Mouse (Mus musculus): Measurements from ENCODE around the gene Kcnc3. TPM values are rescaled to one million over a fixed set of nuclear protein-coding genes. Genes with fewer than 3 reads are reported as not detected.

Gene Kcnc3
- polyA plus RNA-seq (2015; fragmentation: Nextera tagmentation; extraction: Ambion mirVana), result 0.27 and 0.36 TPM in 2 replicates

DNA sequence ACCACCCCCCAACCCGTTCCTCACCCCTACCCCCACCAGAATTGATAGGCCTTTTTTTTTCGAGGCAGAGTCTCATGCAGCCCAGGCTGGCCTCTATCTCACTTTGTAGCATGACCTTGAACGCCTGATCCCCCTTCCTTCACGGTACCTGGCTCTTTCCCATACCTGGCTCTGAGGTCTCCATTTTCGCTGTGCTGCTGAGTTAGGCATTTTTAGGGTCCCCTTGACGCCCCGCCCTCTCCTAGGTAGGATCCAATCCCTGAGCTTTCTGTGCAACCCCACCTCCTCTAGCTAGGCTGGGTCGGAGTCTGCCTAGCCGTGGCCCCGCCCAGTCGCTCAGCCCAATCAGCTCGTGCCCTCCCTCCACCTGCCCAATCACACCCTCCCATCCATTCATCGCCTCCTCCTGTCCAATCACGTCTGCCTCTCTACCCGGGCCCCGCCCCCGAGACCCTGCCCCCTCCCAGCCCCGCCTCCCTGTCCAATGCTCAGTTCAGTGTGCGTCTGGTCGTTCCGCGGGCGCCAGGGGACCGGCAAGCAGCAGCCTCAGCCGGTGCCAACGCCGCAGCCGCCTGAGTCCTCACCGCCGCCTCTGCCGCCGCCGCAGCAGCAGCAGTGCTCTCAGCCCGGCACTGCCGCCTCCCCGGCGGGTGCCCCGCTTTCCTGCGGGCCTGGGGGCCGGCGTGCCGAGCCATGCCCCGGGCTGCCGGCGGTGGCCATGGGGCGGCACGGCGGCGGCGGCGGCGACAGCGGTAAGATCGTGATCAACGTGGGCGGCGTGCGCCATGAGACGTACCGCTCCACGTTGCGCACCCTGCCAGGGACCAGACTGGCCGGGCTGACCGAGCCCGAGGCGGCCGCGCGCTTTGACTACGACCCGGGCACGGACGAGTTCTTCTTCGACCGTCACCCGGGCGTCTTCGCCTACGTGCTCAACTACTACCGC is at the start of gene Kcnc3:
Kcnc3 (plus strand) TSS at position 263 of the 946 bp plus-strand sequence.
- peak within 1 kb of the TSS; percentile 42 for H3K9ac ChIP-seq
- under 1% methylated on average over 72 of the region's 80 CpGs for WGBS
- peaks cover 62% of the 10 kb centered on the region for H3K27me3 ChIP-seq (replicated peaks)
- no peaks in the 10 kb centered on the region for H3K9me3 ChIP-seq
- peaks cover 32% of the 10 kb centered on the region for H3K4me1 ChIP-seq (replicated peaks)
- H3K4me3 ChIP-seq (replicated peaks), result peak within 1 kb of the TSS; percentile 58
- H3K4me2 ChIP-seq (replicated peaks), result peak within 1 kb of the TSS; percentile 99
- ATAC-seq, result peak; percentile 94
- no peak within 1 kb of the TSS for H3K27ac ChIP-seq
- H3K36me3 ChIP-seq, result no peaks in the 10 kb centered on the region

DNA sequence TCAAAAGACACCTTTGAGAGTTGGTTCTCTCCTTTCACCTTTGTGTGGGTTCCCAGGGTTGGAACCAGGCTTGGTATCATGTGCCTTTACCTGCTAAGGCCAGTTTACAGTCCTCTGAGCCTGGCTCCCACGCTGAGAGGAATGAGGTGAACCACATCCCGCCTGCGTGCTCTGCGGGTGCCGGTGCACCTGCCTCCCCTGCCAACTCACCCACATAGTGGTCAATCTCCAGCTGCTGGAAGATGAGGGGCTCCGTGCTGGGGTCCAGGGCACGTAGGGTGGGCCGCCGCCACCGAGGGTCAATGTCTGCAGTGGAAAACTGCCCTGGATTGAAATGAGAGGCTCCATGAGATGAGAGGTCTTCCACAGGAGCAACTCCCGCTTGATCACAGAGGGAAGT is 47.9 kb upstream of the Kcnc3 start:
- Histone ChIP-seq H3K4me2 (replicated peaks) (no peak overlapping the region), H3K27ac (no peak overlapping the region), H3K4me3 (replicated peaks) (no peak overlapping the region), H3K9ac (no peak overlapping the region), H3K4me1 (replicated peaks) (peaks cover 5% of the 10 kb centered on the region), H3K36me3 (peaks cover 37% of the 10 kb centered on the region), H3K27me3 (replicated peaks) (no peaks in the 10 kb centered on the region), H3K9me3 (no peaks in the 10 kb centered on the region)
- WGBS, result 95% methylated on average over 11 of the region's 11 CpGs
- no peak for ATAC-seq

DNA sequence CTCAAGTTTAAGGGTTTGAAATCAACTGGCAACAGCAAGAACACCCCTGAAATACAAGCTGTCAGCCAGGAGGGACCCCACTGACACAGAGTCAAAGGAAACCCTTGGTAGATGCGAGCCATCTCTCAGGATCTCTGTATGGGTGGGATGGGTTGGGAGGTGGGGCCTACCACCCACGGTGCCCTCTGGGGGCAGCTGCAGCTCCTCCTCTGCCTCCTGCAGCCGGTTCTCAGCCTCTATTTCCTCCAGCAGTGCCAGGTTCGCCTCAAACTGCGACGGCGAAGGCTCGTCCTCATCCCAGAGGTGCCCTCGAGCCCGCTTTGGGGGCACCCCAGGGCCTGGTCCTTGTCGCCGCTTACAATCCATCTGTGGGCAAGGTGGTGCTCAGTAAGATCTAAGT is 47.4 kb upstream of the Kcnc3 start:
- no peak overlapping the region for H3K4me3 ChIP-seq (replicated peaks)
- no peak overlapping the region for H3K4me2 ChIP-seq (replicated peaks)
- no peak overlapping the region for H3K9ac ChIP-seq
- no peaks in the 10 kb centered on the region for H3K9me3 ChIP-seq
- H3K36me3 ChIP-seq, result peaks cover 32% of the 10 kb centered on the region
- 81% methylated on average over 12 of the region's 12 CpGs for WGBS
- H3K27me3 ChIP-seq (replicated peaks), result no peaks in the 10 kb centered on the region
- ATAC-seq, result no peak
- peaks cover 9% of the 10 kb centered on the region for H3K4me1 ChIP-seq (replicated peaks)
- no peak overlapping the region for H3K27ac ChIP-seq

DNA sequence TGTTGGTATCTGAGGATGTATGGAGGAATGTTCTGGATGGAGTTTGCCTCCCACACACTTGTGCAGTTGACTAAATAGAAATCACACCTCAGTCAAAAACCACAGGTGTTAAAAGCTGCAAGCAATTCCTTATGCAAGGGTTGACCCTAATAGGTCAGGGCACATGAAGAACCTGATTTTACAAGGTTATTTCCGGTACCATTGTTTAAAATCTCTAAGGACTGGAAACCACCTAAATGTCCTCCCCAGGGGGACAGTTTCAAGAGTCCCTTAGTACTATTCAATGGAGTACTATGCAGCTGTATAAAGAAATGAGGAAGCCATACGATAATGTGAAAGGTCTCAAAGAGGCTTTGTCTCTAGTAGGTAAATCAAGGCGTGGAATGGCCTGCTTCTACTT is 44.2 kb upstream of the Kcnc3 start:
- Histone ChIP-seq H3K36me3 (peaks cover 25% of the 10 kb centered on the region), H3K4me3 (replicated peaks) (no peak overlapping the region), H3K27ac (no peak overlapping the region), H3K9ac (no peak overlapping the region), H3K27me3 (replicated peaks) (no peaks in the 10 kb centered on the region), H3K4me1 (replicated peaks) (peaks cover 9% of the 10 kb centered on the region), H3K9me3 (no peaks in the 10 kb centered on the region), H3K4me2 (replicated peaks) (no peak overlapping the region)
- ATAC-seq, result no peak
- 96% methylated on average over 3 of the region's 3 CpGs for whole genome bisulfite sequencing

DNA sequence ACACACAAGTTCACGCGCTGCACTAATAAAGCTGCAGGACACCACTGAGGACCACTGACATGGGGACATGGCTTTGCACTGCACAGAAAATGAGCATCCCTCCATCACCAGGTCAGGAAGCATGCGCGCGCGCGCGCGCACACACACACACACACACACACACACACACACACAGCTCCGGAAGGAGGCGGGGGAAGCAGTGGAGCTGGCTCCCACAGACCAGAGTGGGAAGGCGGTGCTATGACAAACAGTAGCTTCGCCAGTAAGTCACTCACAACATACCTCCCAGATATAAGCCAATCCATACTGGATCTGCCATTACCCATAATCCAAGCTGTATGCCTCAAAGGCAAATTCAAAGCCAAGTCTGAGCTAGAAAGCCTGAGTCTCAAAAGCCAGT is 43.4 kb upstream of the Kcnc3 start:
- Histone ChIP-seq H3K4me2 (replicated peaks) (peak overlapping the region; percentile 77), H3K27me3 (replicated peaks) (no peaks in the 10 kb centered on the region), H3K27ac (no peak overlapping the region), H3K9me3 (no peaks in the 10 kb centered on the region), H3K9ac (peak overlapping the region; percentile 66), H3K4me1 (replicated peaks) (peaks cover 9% of the 10 kb centered on the region), H3K4me3 (replicated peaks) (no peak overlapping the region), H3K36me3 (peaks cover 29% of the 10 kb centered on the region)
- 92% methylated on average over 13 of the region's 13 CpGs for WGBS
- no peak for ATAC-seq

DNA sequence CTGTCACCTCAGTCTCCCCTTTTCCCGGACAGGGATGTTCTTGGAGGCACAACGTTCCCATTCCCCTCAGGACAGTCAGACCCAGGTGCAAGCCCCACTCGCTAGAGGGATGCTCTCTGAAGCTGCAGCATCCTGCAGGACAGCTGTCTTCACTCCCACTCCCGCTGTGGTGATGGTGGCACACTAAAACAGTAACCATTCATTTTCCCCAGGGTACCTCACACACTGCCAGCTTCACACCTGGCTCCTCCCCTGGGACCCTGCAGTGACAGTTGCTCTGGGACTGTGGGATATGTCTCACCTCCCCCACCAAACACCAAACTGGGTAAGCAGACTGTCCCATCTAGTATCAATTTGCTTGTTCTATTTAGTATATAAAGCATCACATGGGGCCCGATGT is 42.7 kb upstream of the Kcnc3 start:
- H3K9ac ChIP-seq, result peak overlapping the region; percentile 66
- no peak overlapping the region for H3K27ac ChIP-seq

DNA sequence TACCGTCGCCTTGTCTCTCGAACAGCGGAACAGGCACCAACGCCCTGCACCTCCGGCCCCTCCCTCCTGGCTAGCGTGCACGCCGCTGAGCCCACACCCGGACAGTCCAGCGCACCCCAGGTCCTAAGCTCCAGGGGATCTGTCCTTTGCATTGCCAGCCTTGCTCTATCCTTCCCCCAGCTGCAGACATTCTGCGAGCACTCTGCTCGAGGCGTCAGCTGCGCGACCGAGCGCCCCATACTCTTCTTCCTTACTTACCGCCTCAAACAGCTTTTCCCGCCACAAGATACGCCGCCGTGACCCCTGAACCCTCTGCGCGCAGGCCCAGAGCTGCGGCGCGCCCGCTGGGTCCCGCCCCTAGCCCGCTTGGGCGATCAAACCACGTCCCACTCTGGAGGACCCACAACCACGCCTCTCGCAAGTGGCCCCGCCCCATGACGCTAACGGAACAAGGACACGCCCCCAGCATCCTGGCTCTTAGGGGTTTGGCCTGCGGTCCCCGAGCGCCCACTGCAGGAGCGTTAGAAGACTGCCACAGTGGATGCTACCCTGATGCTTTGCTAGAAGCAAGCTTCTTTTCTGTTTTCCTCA is 41.9 kb upstream of the Kcnc3 start, which contains the start of gene Pold1:
Pold1 (minus strand) TSS at position 353 of the 591 bp plus-strand sequence.
- peak within 1 kb of the TSS; percentile 75 for H3K27ac ChIP-seq
- H3K4me3 ChIP-seq (replicated peaks), result peak within 1 kb of the TSS; percentile 59
- under 1% methylated on average over 43 of the region's 43 CpGs for WGBS
- H3K4me2 ChIP-seq (replicated peaks), result peak within 1 kb of the TSS; percentile 77
- peak within 1 kb of the TSS; percentile 66 for H3K9ac ChIP-seq
- peaks cover 18% of the 10 kb centered on the region for H3K4me1 ChIP-seq (replicated peaks)
- H3K36me3 ChIP-seq, result peaks cover 23% of the 10 kb centered on the region
- H3K9me3 ChIP-seq, result no peaks in the 10 kb centered on the region
- no peaks in the 10 kb centered on the region for H3K27me3 ChIP-seq (replicated peaks)
- peak; percentile 96 for ATAC-seq

More for the DNA sequence above, 42.7 kb upstream of the Kcnc3 start:
- no peak for ATAC-seq
- no peaks in the 10 kb centered on the region for H3K9me3 ChIP-seq
- H3K36me3 ChIP-seq, result peaks cover 27% of the 10 kb centered on the region
- H3K4me3 ChIP-seq (replicated peaks), result peak overlapping the region; percentile 59
- H3K4me1 ChIP-seq (replicated peaks), result peaks cover 13% of the 10 kb centered on the region
- 24% methylated on average over 5 of the region's 5 CpGs for WGBS
- no peaks in the 10 kb centered on the region for H3K27me3 ChIP-seq (replicated peaks)
- H3K4me2 ChIP-seq (replicated peaks), result peak overlapping the region; percentile 77

DNA sequence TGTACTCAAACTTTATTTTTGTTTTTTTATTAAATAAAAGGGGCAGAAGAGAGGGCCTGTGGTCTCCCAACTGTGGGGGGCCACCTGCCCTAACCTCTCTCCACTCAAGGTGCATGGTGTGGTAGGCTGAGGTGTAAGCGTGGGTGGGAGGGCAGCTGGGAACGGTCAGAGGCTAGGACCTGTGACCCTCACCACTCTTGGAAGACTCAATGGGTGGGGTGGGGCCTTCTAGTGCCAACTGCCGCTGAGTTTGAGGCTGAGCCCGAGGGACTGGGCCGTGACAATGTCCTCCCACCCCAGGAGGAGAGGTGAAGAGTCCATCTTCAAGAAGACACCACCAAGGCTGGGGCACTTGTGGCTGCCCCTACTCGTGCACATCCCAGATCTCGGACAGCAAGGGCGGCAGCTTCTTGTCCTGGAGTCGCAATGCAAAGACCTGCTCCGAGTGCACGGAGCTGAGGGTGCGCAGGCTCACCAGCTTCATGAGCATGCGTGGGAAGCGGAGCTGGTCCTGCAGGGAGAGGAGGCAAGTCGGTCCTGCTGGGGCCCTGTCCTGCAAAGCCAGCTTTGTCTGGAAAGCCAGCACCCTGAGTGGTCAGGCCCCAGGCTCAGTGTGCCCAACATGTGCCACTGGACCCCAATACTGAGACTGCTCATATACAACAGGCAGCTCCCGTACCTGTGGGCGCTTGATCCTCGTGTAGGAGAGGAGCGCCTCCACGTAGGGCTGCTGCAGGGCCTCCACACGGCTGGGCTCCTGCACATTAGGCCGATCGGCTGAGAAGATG is 40.6 kb upstream of the Kcnc3 start:
- H3K4me1 ChIP-seq (replicated peaks), result peaks cover 18% of the 10 kb centered on the region
- H3K9ac ChIP-seq, result no peak overlapping the region
- ATAC-seq, result no peak
- 96% methylated on average over 23 of the region's 23 CpGs for WGBS
- H3K4me2 ChIP-seq (replicated peaks), result no peak overlapping the region
- no peak overlapping the region for H3K4me3 ChIP-seq (replicated peaks)
- no peaks in the 10 kb centered on the region for H3K9me3 ChIP-seq
- H3K36me3 ChIP-seq, result peaks cover 23% of the 10 kb centered on the region
- no peak overlapping the region for H3K27ac ChIP-seq
- H3K27me3 ChIP-seq (replicated peaks), result no peaks in the 10 kb centered on the region

DNA sequence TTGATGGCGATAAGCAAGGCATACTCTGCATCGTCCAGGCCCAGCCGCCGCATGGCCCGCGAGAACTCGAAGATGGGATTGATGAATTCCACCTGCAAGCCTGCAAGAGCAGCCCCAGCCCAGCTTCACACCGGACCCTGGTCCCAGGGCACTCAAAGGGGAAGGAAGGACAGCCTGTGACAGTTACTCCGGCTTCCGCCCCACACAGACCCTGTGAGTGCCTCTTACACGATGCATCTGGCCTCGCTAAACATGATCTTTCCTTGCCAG is 40.1 kb upstream of the Kcnc3 start:
- Histone ChIP-seq H3K4me1 (replicated peaks) (peaks cover 18% of the 10 kb centered on the region), H3K36me3 (peaks cover 23% of the 10 kb centered on the region)

DNA sequence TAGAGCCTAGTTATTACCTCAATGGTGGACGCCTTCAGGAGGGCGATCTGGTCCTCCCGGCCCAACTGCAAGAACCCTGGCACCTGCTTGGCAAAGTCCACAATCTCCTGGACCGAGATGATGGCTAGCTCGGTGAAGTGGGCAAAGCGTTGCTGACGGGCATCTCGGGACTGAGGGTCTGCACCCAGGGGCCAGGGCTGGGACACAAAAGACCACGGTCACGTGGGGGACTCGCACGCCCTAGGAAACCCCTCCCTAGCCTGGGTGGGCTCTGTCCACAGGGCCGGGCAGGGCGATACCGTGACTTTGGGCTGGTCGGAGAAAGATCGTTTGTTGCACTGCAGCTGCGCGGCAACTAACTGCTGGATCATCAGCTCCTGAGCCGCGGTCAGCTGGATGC is 39.2 kb upstream of the Kcnc3 start:
- Histone ChIP-seq H3K4me3 (replicated peaks) (no peak overlapping the region), H3K4me2 (replicated peaks) (no peak overlapping the region), H3K9me3 (no peaks in the 10 kb centered on the region), H3K9ac (no peak overlapping the region), H3K27me3 (replicated peaks) (no peaks in the 10 kb centered on the region), H3K36me3 (peaks cover 23% of the 10 kb centered on the region), H3K27ac (no peak overlapping the region), H3K4me1 (replicated peaks) (peaks cover 18% of the 10 kb centered on the region)
- WGBS, result 93% methylated on average over 21 of the region's 21 CpGs
- ATAC-seq, result no peak

More for the DNA sequence above, 40.1 kb upstream of the Kcnc3 start:
- H3K9me3 ChIP-seq, result no peaks in the 10 kb centered on the region
- ATAC-seq, result no peak
- no peak overlapping the region for H3K9ac ChIP-seq
- no peaks in the 10 kb centered on the region for H3K27me3 ChIP-seq (replicated peaks)
- no peak overlapping the region for H3K27ac ChIP-seq
- WGBS, result 93% methylated on average over 12 of the region's 12 CpGs
- no peak overlapping the region for H3K4me2 ChIP-seq (replicated peaks)
- H3K4me3 ChIP-seq (replicated peaks), result no peak overlapping the region

DNA sequence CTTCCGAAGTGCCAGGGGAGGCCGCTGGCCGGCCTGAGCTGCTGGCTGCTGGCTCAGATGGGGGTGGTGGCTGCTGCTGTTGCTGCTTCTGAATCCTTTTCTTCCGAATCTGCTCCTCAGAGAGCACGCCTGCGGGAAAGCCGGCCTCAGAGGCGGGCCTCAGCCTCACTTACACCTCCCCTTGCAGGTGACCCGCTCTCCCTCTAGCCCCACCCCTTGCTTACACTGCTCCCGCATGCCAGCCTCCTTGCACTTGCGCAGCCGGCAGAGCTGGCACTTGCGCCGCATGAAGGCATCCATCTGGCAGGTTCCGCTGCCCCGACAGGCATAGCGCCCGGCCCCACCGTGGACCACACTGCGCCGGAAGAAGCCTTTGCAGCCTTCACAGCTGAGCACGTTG is 38.7 kb upstream of the Kcnc3 start:
- whole genome bisulfite sequencing, result 82% methylated on average over 22 of the region's 22 CpGs
- Histone ChIP-seq H3K27me3 (replicated peaks) (no peaks in the 10 kb centered on the region), H3K27ac (no peak overlapping the region), H3K9ac (no peak overlapping the region), H3K4me3 (replicated peaks) (no peak overlapping the region), H3K4me2 (replicated peaks) (no peak overlapping the region), H3K4me1 (replicated peaks) (peaks cover 18% of the 10 kb centered on the region), H3K9me3 (no peaks in the 10 kb centered on the region), H3K36me3 (peaks cover 23% of the 10 kb centered on the region)
- no peak for ATAC-seq
